Mouse (Mus musculus) olfactory bulb, adult 2 months (tissue): ENCODE results near the gene Dram1.

Experiments
- CTCF ChIP-seq: fragments of 200-500 bp; IDR thresholded peaks from 2 replicates; pipeline ENCODE4 v1.5.1; 2012; ENCODE audit warnings: low read depth, mild to moderate bottlenecking, low read length, moderate library complexity; ENCODE audit not compliant: insufficient read depth
- POLR2A ChIP-seq: fragments of 200-500 bp; IDR thresholded peaks from 2 replicates; pipeline ENCODE4 v1.6.1; 2012; ENCODE audit warnings: mild to moderate bottlenecking, low read depth, low read length, moderate library complexity; ENCODE audit not compliant: insufficient read depth

DNA sequence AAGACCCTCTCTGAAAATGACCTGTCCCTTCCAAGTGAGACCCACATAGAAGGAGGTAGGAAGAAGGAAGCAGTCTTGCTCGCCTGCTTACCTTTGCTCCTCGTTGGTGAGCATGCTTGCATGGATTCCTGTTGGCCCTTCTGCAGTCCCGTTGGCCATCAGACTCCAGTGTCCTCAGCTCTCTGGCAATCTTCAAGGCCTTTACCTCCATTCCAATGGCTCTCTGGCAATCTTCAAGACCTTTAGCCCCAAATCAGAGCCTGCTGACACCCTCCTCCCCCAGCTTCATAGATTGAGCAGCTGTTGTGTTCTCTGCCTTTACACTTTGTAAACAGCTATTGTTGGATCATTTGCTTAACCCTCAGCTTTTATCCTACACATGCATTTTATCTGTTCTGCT, 14.7 kb downstream of the Dram1 start:
- TF ChIP-seq POLR2A (no peak), CTCF (no peak)
